Mouse (Mus musculus): ENCODE data around the gene Rnf5.

Rnf5 gene

GRCm38 (mm10) chr17:34613054-34613645, 9.7 kb upstream of the Rnf5 start:
- in situ Hi-C loops (cut with MboI, MseI) = no loop called here

- in situ Hi-C loops (cut with MboI, MseI) = no loop called here
Observed at GRCm38 (mm10) chr17:34611050-34611449, 7.6 kb upstream of the Rnf5 start.

- in situ Hi-C loops (cut with MboI, MseI) = loop anchor here (10.0 kb wide), 1 partner anchor 573 kb away; the partner anchor contains the start of genes Col11a2, Rxrb and Slc39a7
Observed at GRCm38 (mm10) chr17:34607997-34608396, 4.5 kb upstream of the Rnf5 start.

GRCm38 (mm10) chr17:34606186-34607039, 2.9 kb upstream of the Rnf5 start:
- in situ Hi-C loops (cut with MboI, MseI) = loop anchor here (10.0 kb wide), 1 partner anchor 572 kb away; the partner anchor contains the start of genes Col11a2, Rxrb and Slc39a7

DNA sequence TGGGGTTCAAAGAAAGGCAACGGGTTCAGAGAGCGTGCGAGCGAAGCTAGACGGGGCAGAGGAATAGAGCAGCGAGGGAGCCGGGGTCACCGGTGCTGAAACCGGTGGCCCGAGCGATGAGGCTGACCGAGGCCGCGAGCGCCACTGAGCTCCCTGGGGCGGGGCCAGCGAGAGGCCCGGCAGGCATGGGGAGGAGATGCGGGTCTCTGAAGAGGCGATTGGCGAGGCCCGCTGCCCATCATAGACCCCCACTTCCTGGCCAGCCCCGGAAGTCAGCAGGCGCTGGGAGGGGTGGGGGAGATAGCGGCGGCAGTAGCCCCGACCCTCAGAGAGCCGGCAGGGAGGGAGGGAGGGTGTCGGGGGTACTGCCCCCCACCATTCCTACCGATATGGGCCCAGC, 2.1 kb upstream of the Rnf5 start:
- in situ Hi-C loops (cut with MboI, MseI) = loop anchor here (10.0 kb wide), 1 partner anchor 571 kb away; the partner anchor contains the start of genes Col11a2, Rxrb and Slc39a7

- in situ Hi-C loops (cut with MboI, MseI) = loop anchor here (10.0 kb wide), 1 partner anchor 570 kb away; the partner anchor contains the start of genes Col11a2, Rxrb and Slc39a7
Observed at GRCm38 (mm10) chr17:34604511-34605237, 1.2 kb upstream of the Rnf5 start.

GRCm38 (mm10) chr17:34604061-34604508, 595 bp upstream of the Rnf5 start, which contains the start of gene Agpat1:
Gene Agpat1 (plus strand): TSS chr17:34604262.
- in situ Hi-C loops (cut with MboI, MseI) = loop anchor here (10.0 kb wide), 1 partner anchor 569 kb away; the partner anchor contains the start of genes Col11a2, Rxrb and Slc39a7

DNA sequence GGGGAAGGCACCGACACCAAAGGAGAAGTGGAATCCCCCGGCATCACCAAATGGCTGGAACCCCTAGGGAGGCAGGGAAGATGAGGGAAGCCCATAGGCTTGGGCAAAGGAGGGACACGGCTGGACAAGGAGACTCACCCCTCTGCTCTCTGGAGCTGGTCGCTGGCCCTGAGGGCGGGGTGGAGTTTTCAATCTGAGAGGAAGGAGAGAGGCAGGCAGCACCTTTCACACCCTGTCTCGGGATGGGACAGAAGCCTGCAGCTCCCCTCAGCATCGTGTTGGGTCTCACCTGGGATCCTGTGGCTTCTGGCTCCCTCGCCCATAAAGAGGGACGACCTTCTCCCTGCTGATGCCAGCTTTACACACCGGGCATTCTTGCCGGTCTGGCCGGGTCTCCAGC, 1.7 kb downstream of the Rnf5 start:
- in situ Hi-C loops (cut with MboI, MseI) = loop anchor here (10.0 kb wide), 1 partner anchor 567 kb away; the partner anchor contains the start of genes Col11a2, Rxrb and Slc39a7

DNA sequence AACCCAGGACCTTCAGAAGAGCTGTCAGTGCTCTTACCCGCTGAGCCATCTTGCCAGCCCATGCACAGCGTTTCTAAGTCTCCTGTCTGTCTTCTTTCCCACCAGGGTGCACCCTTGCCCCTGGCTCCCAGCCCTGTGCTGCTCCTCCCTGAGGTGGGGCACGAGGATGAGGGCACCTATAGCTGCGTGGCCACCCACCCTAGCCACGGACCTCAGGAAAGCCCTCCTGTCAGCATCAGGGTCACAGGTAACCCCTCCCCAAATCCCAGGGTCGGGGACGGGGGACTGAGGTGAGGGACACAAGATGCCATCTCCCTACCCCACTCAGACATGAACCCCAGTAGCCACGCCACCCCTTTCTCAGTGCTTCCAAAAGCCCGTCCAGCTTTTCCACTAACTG, 3.6 kb downstream of the Rnf5 start:
- in situ Hi-C loops (cut with MboI, MseI) = loop anchor here (10.0 kb wide), 1 partner anchor 565 kb away; the partner anchor contains the start of genes Col11a2, Rxrb and Slc39a7

DNA sequence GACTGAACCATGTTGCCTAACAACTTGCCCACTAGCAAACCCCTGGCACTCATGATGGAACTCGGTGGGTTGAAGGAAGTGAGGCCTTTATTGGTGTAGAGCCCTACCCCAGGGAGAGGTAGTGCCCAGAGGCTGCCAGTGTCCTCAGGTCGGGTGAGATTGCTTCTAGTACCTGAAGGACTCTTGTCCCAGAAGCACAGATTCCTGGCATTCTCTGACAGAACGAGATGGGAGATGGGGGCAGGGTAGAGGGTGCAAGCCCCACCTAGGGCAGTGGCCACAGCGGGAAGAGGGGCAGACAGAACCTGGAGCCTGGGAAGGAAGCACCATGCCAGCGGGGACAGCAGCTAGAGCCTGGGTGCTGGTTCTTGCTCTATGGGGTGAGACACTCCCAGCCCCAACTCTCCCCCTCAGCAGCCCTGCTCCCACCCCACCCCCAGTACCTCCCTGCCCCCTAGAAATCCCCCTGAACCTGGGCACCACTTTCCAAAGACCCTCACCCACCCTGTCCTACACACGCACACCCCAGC, 5.9 kb downstream of the Rnf5 start, which contains the start of gene Ager:
Gene Ager (plus strand): TSS at position 297 of the 530 bp plus-strand sequence.
- in situ Hi-C loops (cut with MboI, MseI) = no loop called here

DNA sequence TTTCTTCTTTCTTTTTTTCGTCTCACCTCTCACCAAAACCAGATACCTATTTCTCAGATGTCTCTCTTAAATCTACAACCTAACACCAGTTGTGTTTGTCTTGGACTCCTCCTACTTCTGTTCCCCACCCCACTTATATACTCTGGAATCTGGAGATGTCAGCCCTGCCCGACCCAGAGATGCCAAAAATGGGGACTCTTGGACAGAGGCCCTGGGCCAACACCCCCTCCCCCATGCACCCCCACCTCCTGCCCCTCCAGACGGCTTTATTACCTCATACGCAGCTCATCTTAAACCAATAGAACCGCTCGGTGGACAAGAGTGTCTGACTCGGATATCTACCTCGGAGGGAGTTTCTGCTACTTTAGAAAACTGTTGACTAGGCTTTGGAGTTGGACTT, 7.4 kb downstream of the Rnf5 start:
- in situ Hi-C loops (cut with MboI, MseI) = no loop called here

- in situ Hi-C loops (cut with MboI, MseI) = no loop called here
Observed at GRCm38 (mm10) chr17:34593752-34594525, 9.6 kb downstream of the Rnf5 start.

DNA sequence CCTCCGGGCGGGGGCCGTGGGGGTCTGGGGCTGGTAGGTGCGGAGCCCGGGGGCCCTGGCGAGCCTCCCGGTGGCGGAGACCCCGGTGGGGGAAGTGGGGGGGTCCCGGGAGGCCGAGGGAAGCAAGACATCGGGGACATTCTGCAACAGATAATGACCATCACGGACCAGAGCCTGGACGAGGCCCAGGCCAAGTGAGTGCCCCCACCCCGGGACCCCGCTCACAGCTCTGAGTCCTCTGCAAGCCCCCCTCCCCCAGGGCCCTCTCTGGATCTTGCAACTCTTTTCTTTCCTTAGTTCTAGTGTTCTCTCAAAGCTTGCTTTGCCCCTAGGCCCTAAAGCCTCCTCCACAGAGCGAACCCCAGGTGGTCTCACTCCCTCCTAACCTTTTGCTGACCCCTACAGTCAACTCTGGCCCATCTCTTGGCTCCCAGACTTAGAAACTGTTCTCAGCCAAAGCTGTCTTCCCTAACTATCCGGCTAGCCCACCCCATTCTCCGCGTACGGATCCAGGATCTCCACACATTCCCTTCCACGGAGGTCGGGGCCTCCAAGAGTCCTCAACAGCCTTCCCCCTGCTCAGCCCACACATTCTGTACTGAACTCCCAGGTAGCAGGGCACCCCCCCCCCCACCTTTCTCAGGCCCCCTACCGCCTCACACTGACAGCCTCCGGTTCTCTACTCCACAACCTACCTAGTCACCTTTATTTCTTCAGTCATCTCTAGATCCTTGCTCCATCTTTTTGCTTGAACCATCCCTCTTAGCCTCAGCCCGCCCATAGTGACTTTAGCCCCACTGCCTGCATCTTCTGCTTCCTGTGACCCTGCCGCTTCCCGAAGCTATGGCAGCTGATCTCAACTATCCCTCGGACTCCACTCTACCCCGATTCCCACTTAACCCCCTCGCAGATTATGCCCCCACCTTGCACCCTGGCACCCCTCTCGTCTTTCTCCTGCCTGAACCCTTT, 10.6 kb downstream of the Rnf5 start:
- in situ Hi-C loops (cut with MboI, MseI) = no loop called here

DNA sequence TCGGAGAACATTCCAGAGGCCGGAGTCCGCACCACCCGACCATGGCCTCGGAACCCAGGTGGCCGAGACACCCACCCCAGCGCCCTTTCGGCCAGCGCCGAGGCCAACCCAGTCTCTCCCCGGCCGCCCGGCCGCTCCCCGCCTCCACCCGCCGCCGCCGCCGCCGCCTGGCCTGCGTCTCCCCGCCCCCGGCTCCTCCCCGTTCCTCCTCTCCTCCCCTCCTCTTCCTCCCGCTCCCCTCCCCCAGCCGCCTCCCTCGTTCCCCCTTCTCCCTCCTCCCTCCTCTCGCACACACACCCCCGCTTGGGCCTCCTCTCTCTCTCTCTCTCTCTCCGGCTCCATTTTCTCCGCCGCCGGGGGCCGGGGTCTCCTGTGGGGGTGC, 11.5 kb downstream of the Rnf5 start:
- in situ Hi-C loops (cut with MboI, MseI) = no loop called here

- in situ Hi-C loops (cut with MboI, MseI) = no loop called here
Observed at GRCm38 (mm10) chr17:34591029-34591993, 12.2 kb downstream of the Rnf5 start, which contains the start of gene Pbx2. Gene Pbx2 (plus strand): TSS chr17:34591266.

DNA sequence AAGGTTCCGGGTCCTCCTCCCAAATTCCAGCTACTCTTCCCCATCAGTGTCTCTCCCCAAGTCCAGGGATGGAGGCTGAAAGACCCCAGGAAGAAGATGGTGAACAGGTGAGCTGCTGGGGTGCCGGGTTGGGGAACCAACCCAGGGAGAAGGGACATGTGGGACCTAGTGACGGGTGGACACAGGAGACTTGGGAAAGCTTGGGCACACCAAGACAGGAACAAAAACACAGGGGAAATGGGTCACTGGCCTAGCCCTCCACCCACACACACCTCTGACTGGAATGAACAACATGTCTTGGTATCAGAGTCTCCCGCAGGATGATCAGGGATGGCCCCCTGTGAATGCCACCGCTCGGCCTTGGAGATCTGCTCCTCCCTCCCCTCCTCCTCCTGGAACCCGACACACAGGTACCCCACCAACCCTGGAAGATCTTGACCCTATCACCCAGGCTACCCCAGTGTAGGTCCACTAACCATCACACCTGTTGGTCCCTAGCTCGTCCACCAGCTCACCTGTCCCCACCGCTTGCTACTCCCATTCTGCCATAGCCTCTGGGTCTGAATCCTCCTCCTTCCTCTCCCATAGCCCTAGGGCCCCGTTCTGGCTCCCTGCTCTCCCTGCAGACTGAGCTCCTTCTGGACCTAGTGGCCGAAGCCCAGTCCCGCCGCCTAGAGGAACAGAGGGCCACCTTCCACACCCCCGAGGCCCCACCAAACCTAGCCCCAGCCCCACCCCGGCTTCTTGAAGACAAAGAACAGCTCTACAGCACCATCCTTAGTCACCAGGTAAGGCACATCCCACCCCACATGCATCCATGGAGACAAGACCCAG, 13.1 kb downstream of the Rnf5 start:
- in situ Hi-C loops (cut with MboI, MseI) = no loop called here

GRCm38 (mm10) chr17:34589681-34590101, 13.8 kb downstream of the Rnf5 start, which contains the start of gene Gpsm3:
Gene Gpsm3 (plus strand): TSS chr17:34589806.
- in situ Hi-C loops (cut with MboI, MseI) = no loop called here

All from T-helper 1 cell (primary cell).